Mouse (Mus musculus) ES-E14 (cell line): ENCODE data around the gene Xbp1. TPM values are rescaled to one million over a fixed set of nuclear protein-coding genes. Genes with fewer than 3 reads are reported as not detected.
A peak's percentile ranks its signal among the peaks of the same experiment; 100 is the strongest.
"Not testable (repeated sequence)": the region's sequence is repeated elsewhere in the genome, so short reads cannot be mapped to it uniquely, and the experiment has no call there.

Source experiments
- DNase-seq: peaks from one replicate; pipeline ENCODE4 v3.0.0-alpha.2; 2013; ENCODE audit warnings: low read depth, low spot score
- H3K27ac ChIP-seq: 2 replicates; pipeline ENCODE4 v1.5.1; 2012; ENCODE audit warnings: low read depth, mild to moderate bottlenecking, low read length, moderate library complexity, mixed read lengths; ENCODE audit not compliant: poor library complexity, insufficient read depth, severe bottlenecking
- H3K36me3 ChIP-seq: 2 replicates; pipeline ENCODE4 v1.6.1; 2012; ENCODE audit warnings: mild to moderate bottlenecking, low read length, moderate library complexity, mixed read lengths; ENCODE audit not compliant: control insufficient read depth, poor library complexity, insufficient read depth, severe bottlenecking
- H3K4me1 ChIP-seq, 2 experiments: fragments of 150-350 bp in 1 of 2; sonication (generic) in 1 of 2; 2 replicates each; pipeline ENCODE4 v1.6.1; 2012; ENCODE audit warnings: low read length in 2 of 2, mild to moderate bottlenecking in 1 of 2, mixed read lengths in 1 of 2; ENCODE audit not compliant: control insufficient read depth in 2 of 2, insufficient read depth in 2 of 2, poor library complexity in 1 of 2
- H3K4me3 ChIP-seq, 2 experiments: fragments of 150-350 bp in 1 of 2; sonication (generic) in 1 of 2; 2 replicates each; pipeline ENCODE4 v1.5.1; 2012; ENCODE audit warnings: low read length in 2 of 2, low read depth in 1 of 2, mild to moderate bottlenecking in 1 of 2, mixed read lengths in 1 of 2; ENCODE audit not compliant: insufficient read depth in 1 of 2, poor library complexity in 1 of 2, severe bottlenecking in 1 of 2
- H3K9ac ChIP-seq: 2 replicates; pipeline ENCODE4 v1.6.1; 2012; ENCODE audit warnings: low read depth, mild to moderate bottlenecking, low read length, mixed read lengths; ENCODE audit not compliant: poor library complexity, insufficient read depth, severe bottlenecking
- H3K9me3 ChIP-seq: fragments of 150-350 bp; sonication (generic); 2 replicates; pipeline ENCODE4 v1.6.1; 2012; ENCODE audit warnings: low read depth, mild to moderate bottlenecking, low read length; ENCODE audit not compliant: control insufficient read depth, insufficient read depth
- CHD2 ChIP-seq: IDR thresholded peaks from 2 replicates; pipeline ENCODE4 v1.6.1; 2014; ENCODE audit warnings: mild to moderate bottlenecking, low read depth, low read length, inconsistent platforms
- HCFC1 ChIP-seq: IDR thresholded peaks from 2 replicates; pipeline ENCODE4 v1.6.1; 2012; ENCODE audit warnings: low read length, inconsistent platforms, borderline replicate concordance; ENCODE audit not compliant: insufficient read depth
- MAFK ChIP-seq: IDR thresholded peaks from 2 replicates; pipeline ENCODE4 v1.6.1; 2014; ENCODE audit warnings: mild to moderate bottlenecking, low read depth, low read length, inconsistent platforms; ENCODE audit not compliant: insufficient read depth
- ZC3H11A ChIP-seq: IDR thresholded peaks from 2 replicates; pipeline ENCODE4 v1.6.1; 2012; ENCODE audit warnings: low read depth, mild to moderate bottlenecking, inconsistent platforms, low read length, borderline replicate concordance
- ZNF384 ChIP-seq: IDR thresholded peaks from 2 replicates; pipeline ENCODE4 v1.6.1; 2012; ENCODE audit warnings: low read depth, low read length, inconsistent platforms
- in situ Hi-C, 2 experiments: fragments of 600-800 bp; cut with MboI; formaldehyde crosslinking; loops; one replicate each; pipeline ENCODE4 v1.15.1; 2025; ENCODE audit warnings: low sequenced_read_pairs in 2 of 2, inconsistent platforms in 1 of 2; ENCODE audit not compliant: unreplicated experiment in 2 of 2
- total RNA-seq: library from RNA; depleted of rRNA; stranded (reverse); fragments of 300-350 nt; gene quantifications from 2 replicates; pipeline ENCODE4 v1.2.3, GENCODE M21; 2012

The Xbp1 gene
- total RNA-seq, 1 experiment = 143 TPM

- H3K4me3 ChIP-seq = peak within 1 kb of the TSS; percentile 77 to 80
- peak; percentile 95 for DNase-seq
- in situ Hi-C loops = no loop called here
- no peak for TF ChIP-seq CHD2
- TF ChIP-seq HCFC1 = peak; percentile 92
- TF ChIP-seq MAFK = no peak
- TF ChIP-seq ZNF384 = no peak
- no peak for TF ChIP-seq ZC3H11A
- H3K36me3 ChIP-seq = peaks cover 9% of the 10 kb centered on the region
- peak within 1 kb of the TSS; percentile 85 for H3K9ac ChIP-seq
- peaks cover 6 to 7% of the 10 kb centered on the region in 2 experiments; a peak in 2 of 4 replicates for H3K4me1 ChIP-seq
- H3K9me3 ChIP-seq = no peaks in the 10 kb centered on the region
- H3K27ac ChIP-seq = peak within 1 kb of the TSS; percentile 47; the same call in 1 of the 2 replicates
Observed at GRCm38 (mm10) chr11:5541799-5542481, 21.5 kb downstream of the Xbp1 start, which contains the start of gene Ccdc117. Gene Ccdc117 (minus strand): TSS chr11:5542187.

- DNase-seq = no peak
- H3K4me3 ChIP-seq = no peak overlapping the region
- no peak overlapping the region for H3K9ac ChIP-seq
- no peak overlapping the region for H3K27ac ChIP-seq
- in situ Hi-C loops = no loop called here
- TF ChIP-seq CHD2 = no peak
- TF ChIP-seq ZC3H11A = no peak
- TF ChIP-seq MAFK = no peak
- TF ChIP-seq HCFC1 = no peak
- no peak for TF ChIP-seq ZNF384
- H3K36me3 ChIP-seq = peaks cover 9% of the 10 kb centered on the region
- no peaks in the 10 kb centered on the region for H3K9me3 ChIP-seq
- peaks cover 6 to 7% of the 10 kb centered on the region in 2 experiments; a peak in 2 of 4 replicates for H3K4me1 ChIP-seq
Observed at GRCm38 (mm10) chr11:5542482-5543185, 22.2 kb downstream of the Xbp1 start.

GRCm38 (mm10) chr11:5543281-5543680 lies 22.8 kb downstream of the Xbp1 start:
- Histone ChIP-seq H3K27ac (no peak overlapping the region), H3K4me1 (peaks cover 6 to 7% of the 10 kb centered on the region in 2 experiments; a peak in 2 of 4 replicates), H3K36me3 (peaks cover 8% of the 10 kb centered on the region), H3K9ac (no peak overlapping the region), H3K9me3 (no peaks in the 10 kb centered on the region), H3K4me3 (no peak overlapping the region)
- no peak for TF ChIP-seq ZC3H11A
- TF ChIP-seq HCFC1 = no peak
- TF ChIP-seq MAFK = no peak
- no peak for TF ChIP-seq ZNF384
- no peak for TF ChIP-seq CHD2
- DNase-seq = no peak
- in situ Hi-C loops = no loop called here

- H3K9ac ChIP-seq, H3K27ac ChIP-seq, in situ Hi-C loops, H3K4me1 ChIP-seq, H3K4me3 ChIP-seq, H3K9me3 ChIP-seq, H3K36me3 ChIP-seq, DNase-seq: not testable (repeated sequence)
Observed at GRCm38 (mm10) chr11:5544709-5545108, 24.2 kb downstream of the Xbp1 start.
